Mouse (Mus musculus): ENCODE results near the gene Ccdc158. TPM values are rescaled to one million over a fixed set of nuclear protein-coding genes. Genes with fewer than 3 reads are reported as not detected.
A peak's percentile ranks its signal among the peaks of the same experiment; 100 is the strongest.

The Ccdc158 gene
- total RNA-seq, 1 experiment from 2014 or later: 11.6 TPM

GRCm38 (mm10) chr5:92604452-92605247, 70.4 kb downstream of the Ccdc158 start:
- ATAC-seq (replicated peaks; ENCODE audit: low read depth, poor library complexity, severe bottlenecking): no peak

- ATAC-seq (replicated peaks; ENCODE audit: low read depth, poor library complexity, severe bottlenecking): peak; percentile 74
Measured at GRCm38 (mm10) chr5:92602691-92603690, 72.1 kb downstream of the Ccdc158 start, which contains the start of gene Stbd1. TSS of gene Stbd1 (plus strand) at chr5:92603041.

- ATAC-seq (replicated peaks; ENCODE audit: low read depth, poor library complexity, severe bottlenecking): no peak
Measured at GRCm38 (mm10) chr5:92599030-92599429, 76.0 kb downstream of the Ccdc158 start.

DNA sequence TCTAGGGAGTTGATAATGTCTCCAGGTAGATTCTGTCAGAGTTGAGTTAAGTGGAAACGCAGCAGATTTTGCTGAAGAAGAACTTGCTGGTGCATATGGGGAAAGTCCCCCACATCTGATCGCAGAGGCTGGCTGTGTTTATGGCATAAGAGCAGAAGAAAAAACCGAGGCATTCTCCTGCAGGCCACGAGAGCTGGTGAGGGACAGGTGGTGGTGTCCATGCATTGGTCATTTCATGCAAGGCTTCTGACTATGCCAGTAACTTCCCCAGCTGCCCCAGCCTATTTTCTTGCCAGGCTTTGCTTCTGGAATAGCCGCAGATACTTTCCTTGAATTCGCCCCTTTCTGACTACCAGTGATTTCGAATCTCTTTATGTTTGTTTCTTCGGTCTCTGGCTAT, 78.2 kb downstream of the Ccdc158 start:
- ATAC-seq (replicated peaks; ENCODE audit: low read depth, poor library complexity, severe bottlenecking): no peak

GRCm38 (mm10) chr5:92595026-92595425, 80.0 kb downstream of the Ccdc158 start:
- no peak for ATAC-seq (replicated peaks; ENCODE audit: low read depth, poor library complexity, severe bottlenecking)

- no peak for ATAC-seq (replicated peaks; ENCODE audit: low read depth, poor library complexity, severe bottlenecking)
Measured at GRCm38 (mm10) chr5:92585932-92586331, 89.1 kb downstream of the Ccdc158 start.

GRCm38 (mm10) chr5:92579559-92579958, 95.5 kb downstream of the Ccdc158 start:
- ATAC-seq (replicated peaks; ENCODE audit: low read depth, poor library complexity, severe bottlenecking): no peak

- ATAC-seq (replicated peaks; ENCODE audit: low read depth, poor library complexity, severe bottlenecking): no peak
Measured at GRCm38 (mm10) chr5:92571232-92571631, 103.8 kb downstream of the Ccdc158 start.

- ATAC-seq (replicated peaks; ENCODE audit: low read depth, poor library complexity, severe bottlenecking): no peak
Measured at GRCm38 (mm10) chr5:92562002-92562401, 113.1 kb downstream of the Ccdc158 start.

DNA sequence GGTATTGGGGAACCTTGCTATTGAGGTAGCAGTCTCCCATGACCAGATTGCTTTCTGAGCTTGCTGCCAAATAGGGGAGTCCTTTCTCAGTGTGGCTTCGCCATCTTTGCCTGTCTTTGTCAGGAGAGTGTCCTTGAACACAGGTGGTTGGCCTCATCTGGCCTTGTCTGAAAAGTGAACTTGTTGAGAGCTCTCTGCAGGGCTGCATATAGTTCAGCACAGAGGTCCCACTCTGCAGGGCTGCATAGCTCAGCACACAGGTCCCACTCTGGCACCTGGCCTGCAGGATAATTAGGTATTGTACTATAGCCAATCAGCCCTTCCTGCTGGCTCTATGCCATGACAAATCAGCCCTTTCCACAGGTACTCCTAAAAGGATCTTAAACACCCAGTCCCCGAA, 114.9 kb downstream of the Ccdc158 start:
- ATAC-seq (replicated peaks; ENCODE audit: low read depth, poor library complexity, severe bottlenecking): no peak

Other genes with a start within 250 kb of the Ccdc158 start
- gene Nup54, start 240.1 kb downstream of the Ccdc158 start, total RNA-seq (2017): 71.8 and 82.3 TPM in 2 replicates
- 42.8 and 46.9 TPM in 2 replicates for gene Scarb2, start 168.4 kb downstream of the Ccdc158 start, total RNA-seq (2017)
- not detected in 2 replicates for gene Fam47e, start 120.2 kb downstream of the Ccdc158 start, total RNA-seq (2017)
- gene Stbd1, start 72.2 kb downstream of the Ccdc158 start, total RNA-seq (2017): 1.1 and 10.4 TPM in 2 replicates
- 0.05 TPM in 1 of 2 replicates, not detected in the other for gene Shroom3, start 8.2 kb upstream of the Ccdc158 start, total RNA-seq (2017)

All from common myeloid progenitor, adult 5-6 weeks (primary cell).